Mouse (Mus musculus) mammary gland, adult 2 months (tissue): ENCODE measurements around the gene Atg5. TPM values are rescaled to one million over a fixed set of nuclear protein-coding genes. Genes with fewer than 3 reads are reported as not detected.

Experiments used
- polyA plus RNA-seq: library from polyadenylated mRNA; depleted of rRNA; stranded (reverse); fragments of >200 nt; gene quantifications from 2 replicates; pipeline ENCODE4 v1.2.3, GENCODE M21; 2012; ENCODE audit warnings: low replicate concordance; rRNA removed

The Atg5 gene
- 6.5 and 11.0 TPM in 2 replicates for polyA plus RNA-seq

DNA sequence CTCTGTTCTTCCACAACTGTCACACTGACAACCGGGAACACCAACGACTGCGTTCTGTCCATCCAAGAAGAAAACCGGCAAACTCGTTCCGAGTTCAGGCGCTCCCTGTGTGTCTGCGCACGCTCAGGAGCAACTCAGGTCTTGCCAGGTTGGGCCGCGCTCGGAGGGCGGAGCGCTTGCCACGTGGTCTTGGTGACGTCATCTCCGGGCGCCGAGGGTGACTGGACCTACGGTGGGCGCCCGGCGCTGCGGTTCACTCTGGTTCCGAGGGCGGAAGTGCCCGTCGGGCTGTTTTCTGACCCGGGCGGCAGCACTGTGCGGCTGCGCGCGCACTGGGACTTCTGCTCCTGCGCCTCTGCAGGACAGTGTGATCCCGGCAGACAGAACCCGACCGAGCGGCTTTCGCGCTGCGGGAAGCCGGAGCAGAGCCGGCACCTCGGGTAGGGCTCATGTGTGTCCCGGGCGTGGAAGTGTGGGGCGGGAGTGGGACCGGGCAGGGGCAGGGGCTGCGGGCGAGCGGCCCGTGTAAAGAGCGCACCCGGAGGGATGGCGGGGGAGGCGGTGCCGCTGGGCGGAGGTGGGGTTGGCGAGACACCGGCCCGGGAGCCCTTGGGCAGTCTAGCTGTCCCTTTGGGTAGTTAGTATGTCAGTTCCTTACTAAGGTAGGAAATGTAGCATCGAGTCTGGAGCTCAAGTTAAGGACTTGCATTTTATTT, at the start of gene Atg5:
Gene Atg5, plus strand, starts transcription at position 214 of the 716 bp plus-strand sequence.

Other genes starting within 250 kb of the Atg5 start
- 7.3 and 8.2 TPM in 2 replicates for gene Crybg1, start 119.5 kb upstream of the Atg5 start, polyA plus RNA-seq